Mouse (Mus musculus): ENCODE measurements around the gene Musk.

DNA sequence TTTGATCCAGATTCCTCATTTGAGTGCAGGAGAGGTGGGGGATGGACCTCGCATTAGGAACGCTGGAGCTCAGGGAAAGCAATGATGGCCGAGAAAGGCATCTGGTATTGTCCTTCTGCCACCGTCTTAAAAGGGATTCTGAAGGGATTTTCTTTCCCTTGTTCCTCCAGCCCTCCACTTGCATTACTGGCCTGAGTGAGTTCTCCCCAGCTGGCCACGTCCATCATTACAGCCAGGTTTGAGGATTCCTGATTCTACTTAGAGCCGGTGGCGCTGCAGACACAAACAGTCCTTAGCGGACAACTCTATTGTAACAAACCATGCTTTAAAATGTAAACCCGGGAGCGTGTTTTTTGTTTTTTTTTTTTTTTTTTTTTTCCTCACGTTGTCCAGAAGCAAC, at the start of gene Musk:
- no peak for TF ChIP-seq CTCF (IDR thresholded peaks at IDR 0.05; ENCODE audit: borderline replicate concordance, control insufficient read depth, extremely low read depth, insufficient read depth, low read length, poor library complexity)
- no peak for TF ChIP-seq POLR2A (IDR thresholded peaks at IDR 0.05; ENCODE audit: control insufficient read depth, extremely low read depth, insufficient read depth, low read length, poor library complexity)

Data from thymus, adult 2 months (tissue).